Mouse (Mus musculus) megakaryocyte, adult 5-6 weeks (primary cell): ENCODE data around the gene Bmt2. TPM values are rescaled to one million over a fixed set of nuclear protein-coding genes. Genes with fewer than 3 reads are reported as not detected.

Source experiments
- ATAC-seq: 2 replicates; pipeline ENCODE4 v1.8.0; 2016; ENCODE audit warnings: mild to moderate bottlenecking, inconsistent platforms; ENCODE audit not compliant: poor library complexity, severe bottlenecking
- total RNA-seq, 2 experiments: library from RNA; stranded (forward) in 1 of 2; stranded (reverse) in 1 of 2; fragments of 153-499, 151-499 nt in 1 of 2; fragments of 221-1000, 200-1000 nt in 1 of 2; gene quantifications; 2 replicates each; pipeline versions ENCODE4 v1.2.3 to v1.2.4; 2015 to 2017

The Bmt2 gene
- 30.3 and 33.4 TPM in 2 replicates for total RNA-seq (2015)
- total RNA-seq (2017), result 24.0 and 27.7 TPM in 2 replicates

DNA sequence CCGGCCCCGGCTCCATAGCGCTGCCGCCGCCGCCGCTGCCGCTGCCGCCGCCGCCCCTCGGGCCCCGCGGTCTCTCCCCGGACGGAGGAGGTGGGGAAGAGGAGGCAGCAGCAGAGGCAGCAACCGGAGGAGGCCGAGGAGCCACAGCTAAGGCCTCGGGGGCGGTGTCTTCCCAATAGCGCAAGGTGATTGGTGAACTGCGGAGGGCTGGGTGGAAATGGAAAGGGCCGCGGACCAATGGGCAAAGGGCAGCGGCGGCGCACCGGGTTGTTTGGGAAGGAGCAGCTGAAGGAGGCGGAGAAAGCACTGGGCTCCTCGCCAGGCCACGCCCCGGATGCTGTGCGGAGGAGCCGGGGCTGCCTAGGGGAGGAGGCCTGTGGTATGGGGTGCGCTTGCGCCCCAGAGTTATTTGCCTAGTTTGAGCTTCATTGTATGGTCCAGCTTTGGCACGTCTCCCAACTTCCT is at the start of gene Bmt2:
TSS of gene Bmt2 (minus strand) at position 149 of the 465 bp plus-strand sequence.
- ATAC-seq, result peak; percentile 95

DNA sequence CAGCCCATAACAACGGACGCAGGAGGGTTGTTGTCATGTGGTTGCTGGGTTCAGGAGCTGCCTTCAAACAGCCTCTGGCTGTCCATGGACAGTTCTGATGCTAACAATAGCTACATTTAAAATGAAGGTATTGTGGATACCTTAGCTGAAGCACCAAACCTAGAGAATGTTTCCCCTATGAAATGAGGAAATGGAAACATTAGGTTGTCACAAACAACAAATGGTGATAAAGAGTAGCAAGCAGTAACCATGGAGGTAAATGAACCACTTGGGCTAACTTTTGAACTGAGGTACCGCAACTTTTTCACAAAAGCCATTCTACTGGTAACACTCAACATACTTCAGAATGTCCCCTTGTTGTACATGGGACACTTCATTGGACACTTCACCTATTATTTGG is 44.4 kb upstream of the Bmt2 start:
- no peak for ATAC-seq

DNA sequence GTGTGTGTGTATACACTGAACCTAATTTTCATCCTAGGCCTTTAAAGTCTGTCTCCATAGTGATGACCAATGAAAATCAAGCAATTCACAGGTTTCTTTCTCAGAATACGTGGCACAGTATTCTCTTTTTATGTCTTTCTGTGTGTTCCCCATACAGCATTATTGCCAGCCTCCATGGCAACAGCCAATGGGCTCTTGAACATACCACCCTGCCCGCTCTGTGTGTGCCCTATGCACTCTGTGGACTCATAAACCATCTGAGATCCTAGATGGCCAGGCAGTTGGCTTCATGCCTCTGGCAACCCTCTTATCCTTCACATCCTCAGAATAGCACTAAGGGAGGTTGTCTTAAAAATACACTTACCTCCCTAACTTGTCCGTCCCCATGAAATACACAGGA is 37.1 kb upstream of the Bmt2 start:
- ATAC-seq, result no peak

DNA sequence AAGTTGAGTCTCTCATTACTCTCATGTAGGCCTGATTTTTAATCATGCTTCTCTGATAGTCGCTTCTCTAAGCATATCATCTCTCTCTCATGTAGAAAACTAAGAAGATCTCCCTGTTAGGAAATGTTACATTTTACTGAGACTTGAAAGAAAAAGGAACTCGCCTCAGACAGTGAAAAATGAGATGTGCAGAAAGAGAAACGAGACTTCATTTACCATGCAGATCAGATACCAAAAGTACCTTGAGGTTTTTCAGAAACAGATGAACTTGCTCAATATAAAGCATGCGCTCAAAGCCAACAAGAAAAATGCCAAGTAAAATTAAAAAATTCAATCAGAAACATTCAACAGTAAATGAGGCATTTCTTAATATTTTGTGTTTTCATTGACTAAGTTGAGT is 19.1 kb upstream of the Bmt2 start:
- ATAC-seq, result peak; percentile 51; the same call in 1 of the 2 replicates

DNA sequence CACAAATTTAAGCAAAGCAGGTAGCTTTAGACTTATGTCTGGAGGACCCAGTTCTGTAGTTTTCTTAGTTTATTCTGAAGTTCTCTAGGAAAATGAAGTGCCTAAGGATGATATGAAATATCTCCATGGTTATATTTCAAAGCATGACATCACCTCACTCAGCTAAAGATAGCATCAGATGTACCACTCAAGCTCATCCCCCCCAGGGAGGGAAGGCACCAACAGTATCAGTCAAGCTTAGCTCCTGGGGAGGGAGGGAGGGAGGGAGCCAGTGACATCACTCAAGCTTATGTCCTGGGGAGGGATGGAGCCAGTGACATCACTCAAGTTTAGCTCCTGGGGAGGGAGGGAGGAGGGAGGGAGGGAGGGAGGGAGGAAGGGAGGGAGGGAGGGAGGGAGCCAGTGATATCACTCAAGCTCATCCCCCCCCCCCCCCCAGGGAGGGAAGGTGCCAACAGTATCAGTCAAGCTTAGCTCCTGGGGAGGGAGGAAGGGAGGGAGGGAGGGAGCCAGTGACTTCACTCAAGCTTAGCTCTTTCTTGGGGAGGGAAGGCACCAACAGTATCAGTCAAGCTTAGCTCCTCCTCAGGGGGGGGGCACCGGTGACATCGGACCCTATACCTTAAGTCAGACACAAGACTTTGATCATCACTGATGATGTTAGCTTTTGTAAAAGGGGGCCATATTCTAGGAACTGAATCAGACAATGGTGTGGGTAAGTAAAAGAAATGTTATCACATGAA is 17.5 kb upstream of the Bmt2 start:
- ATAC-seq, result no peak

DNA sequence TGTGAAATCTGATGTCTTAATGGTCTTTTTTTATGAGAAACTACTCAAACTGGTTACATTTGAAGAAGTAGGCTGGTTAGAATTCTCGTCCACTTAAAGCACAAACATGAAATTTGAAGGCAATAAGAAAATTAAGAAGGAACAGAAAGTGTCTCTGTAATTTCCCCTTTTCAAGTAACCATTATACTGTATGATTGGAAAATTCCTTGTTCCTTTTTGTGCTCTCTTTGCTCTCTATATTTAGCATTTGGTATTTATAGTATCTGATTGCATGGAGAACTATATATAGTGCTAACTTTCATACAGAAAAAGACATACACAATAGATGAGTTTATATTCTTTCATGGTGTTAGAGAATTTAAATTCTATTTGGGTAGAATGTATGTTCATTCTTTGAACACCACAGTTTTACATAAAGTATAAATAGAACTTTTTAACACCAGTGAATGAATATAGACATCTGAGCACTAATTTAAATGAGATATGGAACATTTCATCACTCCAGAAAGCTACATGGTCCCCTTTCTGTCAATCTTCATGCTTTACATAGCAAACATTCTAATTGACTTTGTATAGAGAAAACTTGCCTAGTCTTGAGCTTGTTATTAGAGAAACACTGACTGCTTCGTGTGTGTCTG is 14.0 kb upstream of the Bmt2 start:
- peak; percentile 88 for ATAC-seq

DNA sequence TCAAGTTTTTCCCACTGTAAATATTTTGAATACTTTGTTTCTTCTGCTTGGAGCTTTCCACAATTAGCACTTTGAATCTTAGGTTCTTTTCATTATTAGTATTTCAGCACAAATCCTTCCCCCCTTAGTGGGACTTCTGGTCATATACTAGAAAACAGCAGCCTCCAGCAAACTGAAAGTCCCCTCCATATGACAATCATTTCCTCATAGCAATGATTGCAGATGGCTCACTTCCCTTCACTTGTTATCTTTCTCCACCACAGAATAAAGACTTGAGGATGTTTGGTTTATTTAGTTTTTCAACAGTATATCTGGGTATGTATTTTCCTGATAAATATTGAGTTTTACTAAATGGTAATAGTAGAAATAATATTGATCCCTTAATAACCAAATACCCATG is 12.6 kb upstream of the Bmt2 start:
- ATAC-seq, result peak; percentile 69

DNA sequence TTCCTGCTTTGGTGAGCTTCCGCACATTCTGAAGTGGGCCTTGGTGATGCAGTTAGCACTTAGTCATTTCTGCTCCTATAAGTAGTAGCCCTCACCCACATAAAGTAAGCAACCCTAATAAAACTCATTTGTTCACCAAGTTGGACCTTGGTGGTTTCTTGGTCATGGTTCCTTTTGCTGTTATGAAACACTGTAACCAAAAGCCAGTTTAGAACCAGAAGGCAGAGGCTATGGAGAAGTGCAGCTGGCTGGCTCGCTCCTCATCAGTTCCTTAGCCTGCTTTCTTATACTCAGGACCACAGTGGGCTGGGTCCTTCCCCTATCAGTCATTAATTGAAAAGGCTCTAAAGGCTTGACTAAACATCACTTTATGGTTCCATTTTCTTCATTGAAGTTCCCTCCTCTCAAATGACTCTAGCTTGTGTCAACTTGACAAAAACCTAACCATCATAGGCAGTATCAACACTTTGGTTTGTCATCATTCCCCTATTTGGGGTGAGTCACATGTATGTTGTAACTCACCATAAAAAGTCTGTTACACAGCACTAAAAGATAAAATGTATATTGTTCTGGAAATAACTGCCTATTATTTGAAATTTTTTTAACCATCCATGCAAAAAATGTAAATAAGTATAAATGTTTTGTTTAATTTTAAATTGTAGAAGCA is 6.3 kb upstream of the Bmt2 start:
- peak; percentile 86 for ATAC-seq

DNA sequence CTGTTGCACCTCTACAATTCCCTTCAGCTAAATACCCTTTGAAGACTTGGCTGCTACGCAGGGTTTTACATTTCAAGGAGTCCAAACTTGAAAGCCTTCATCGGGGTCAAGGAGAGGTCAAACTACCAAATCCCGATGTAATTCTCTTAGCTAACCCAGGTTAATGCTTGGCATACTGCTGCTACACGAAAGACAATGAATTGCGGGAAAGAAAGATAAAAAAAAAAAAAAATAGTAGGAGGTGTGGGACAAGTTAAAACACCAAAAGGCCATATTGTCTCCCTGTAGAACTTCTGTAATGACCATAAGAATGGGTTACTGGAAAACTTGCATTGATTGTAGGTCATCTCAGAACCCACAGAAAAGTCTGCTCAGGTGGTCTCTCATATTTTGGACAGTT is 583 bp upstream of the Bmt2 start:
- no peak for ATAC-seq

DNA sequence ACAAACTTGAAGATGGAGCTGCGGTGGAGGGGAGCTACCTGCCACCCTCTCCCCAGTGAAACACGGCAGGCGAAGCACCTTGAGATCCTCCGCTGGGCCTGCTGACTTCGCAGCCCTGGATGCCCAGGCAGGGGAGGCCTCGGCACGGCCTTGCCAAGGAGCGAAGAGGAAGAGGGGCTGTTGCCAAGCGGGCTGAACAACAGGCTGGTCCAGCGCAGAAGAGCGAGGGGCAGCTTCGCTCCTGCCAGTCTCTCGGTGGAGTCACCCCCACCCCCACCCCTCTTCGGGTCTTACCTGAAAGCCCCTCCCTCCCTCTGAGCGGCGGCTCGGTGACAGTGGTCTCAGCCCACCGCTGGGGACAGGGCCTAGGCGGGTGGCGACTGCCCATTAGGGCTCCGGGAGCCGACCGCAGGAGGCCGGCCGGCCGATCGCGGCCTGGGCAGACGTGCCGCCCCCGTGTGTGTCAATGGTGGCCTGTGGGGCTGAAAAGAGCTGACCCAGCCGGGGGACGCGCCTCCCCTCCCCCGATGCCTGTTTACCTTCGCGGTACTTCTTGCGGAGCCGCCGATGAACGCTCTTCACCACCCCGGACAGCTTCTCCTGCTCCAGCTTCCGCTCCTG is 515 bp downstream of the Bmt2 start:
- peak; percentile 41 for ATAC-seq

DNA sequence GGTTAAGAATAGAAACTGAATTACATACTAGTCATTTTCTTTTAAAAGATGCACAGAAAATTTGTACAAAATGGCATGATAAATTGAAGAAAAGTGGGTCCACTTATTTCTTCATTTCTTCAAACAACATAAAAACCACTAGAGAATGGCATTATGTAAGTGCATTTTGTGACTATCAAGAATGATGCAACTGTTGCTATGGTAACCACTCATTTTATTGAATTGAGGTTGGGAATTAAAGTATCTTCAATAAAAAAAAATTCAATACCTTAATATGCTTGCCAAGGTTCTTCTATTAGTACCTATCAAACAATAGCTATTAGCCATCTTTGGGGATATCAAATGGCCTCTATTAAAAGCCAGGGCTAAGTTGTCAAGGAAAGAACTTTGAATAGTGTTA is 1.6 kb downstream of the Bmt2 start:
- ATAC-seq, result no peak

DNA sequence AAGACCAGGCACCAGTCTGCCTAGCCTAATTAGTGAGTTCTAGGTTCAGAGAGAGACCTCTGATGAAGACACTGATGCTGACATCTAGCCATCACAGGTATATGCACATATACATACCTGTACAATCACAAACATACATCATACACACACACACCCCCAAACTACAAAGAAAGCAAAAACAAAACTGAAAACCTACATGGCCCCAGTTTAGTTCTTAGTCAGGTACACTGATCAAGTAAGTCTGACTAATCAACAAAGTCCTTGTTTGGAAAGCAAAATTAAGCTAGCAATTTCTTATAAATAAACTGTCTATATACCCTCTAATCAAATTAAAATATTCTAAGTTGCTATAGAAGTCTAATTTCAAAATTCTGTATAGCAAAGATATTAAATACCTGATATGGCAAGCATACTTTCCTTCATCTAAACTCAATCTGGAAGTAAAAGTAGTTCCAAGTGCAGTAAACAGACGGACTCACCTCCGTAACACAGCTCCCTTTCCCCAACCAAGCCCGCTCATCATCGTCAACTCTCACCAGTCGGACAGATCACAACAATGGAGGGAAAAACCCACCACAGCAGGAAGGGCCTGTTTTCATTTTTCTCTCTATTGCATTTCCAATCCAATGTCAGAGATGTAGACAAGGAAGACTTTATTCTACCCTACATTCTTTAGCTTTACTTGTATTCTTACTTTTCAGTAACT is 3.0 kb downstream of the Bmt2 start:
- no peak for ATAC-seq

DNA sequence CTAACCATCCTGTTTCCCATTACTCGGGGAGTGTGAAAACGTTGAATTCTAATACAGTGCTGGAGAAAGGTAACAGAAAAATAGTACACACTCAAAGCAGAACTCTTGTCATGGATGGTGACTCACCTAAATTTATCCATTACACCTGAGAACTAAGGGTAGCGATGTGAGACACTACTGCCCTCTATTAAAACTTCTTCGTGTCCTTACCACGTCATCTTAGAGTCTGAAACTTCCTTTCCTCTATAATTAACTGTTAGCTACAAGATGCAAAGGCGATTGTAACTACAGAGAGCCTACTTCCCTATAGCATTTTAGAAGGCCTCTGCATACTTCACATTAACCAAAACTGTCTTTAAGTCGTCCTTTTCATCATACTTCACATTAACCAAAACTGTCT is 12.1 kb downstream of the Bmt2 start:
- no peak; the same call in 1 of the 2 replicates for ATAC-seq

DNA sequence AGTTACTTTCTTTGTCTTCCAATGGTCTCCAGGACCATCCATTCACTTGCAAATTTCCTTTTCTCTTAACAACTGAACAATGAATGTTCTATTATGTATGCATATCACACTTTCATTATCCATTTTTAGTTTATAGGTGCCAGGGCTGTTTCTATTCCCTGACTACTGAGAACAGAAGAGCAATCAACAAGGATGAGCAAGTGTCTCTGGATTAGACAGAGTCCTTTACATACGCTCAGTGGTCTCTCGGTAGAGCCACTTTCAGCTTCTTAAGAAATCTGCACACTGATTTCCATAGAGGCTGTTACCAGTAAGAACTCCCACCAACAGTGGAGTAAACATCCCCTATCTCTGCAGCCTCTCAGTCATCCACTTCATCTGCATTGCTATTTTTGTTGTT is 19.8 kb downstream of the Bmt2 start:
- no peak for ATAC-seq

DNA sequence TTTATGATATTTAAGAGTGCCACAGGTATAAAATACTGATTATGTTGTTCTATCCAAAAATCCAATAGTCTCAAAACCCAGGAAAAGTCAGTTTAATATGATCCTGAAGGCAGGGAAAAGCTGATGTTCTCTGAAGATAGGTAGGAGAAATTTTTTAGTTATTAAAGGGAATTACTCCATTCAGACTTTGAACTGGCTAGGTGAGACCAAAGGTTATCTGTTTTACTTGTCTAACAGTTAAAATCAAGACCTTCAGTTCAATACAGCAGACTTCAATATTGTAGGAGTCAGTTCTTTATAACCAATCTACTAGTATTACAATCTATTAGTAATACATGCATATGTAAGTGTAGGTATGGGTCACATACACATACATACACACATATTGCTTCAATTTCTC is 23.7 kb downstream of the Bmt2 start:
- no peak for ATAC-seq

DNA sequence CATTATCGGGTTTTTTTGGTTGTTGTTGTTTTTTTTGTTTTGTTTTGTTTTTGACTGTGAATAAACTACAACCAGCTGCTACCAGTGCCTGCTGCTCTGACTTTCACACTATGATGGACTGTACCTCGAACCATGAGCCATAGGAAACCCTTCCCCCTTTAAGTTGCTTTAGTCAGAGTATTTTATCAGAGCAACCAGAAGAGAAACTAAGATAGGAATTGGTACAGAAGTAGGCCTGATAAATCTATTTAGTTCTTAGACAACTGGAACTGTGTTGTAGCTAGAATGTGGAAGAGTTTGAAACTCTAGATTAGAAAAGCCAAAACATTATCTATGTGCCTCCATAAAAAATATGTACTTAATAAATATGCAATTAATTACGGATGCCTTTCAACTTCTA is 25.5 kb downstream of the Bmt2 start:
- no peak for ATAC-seq

DNA sequence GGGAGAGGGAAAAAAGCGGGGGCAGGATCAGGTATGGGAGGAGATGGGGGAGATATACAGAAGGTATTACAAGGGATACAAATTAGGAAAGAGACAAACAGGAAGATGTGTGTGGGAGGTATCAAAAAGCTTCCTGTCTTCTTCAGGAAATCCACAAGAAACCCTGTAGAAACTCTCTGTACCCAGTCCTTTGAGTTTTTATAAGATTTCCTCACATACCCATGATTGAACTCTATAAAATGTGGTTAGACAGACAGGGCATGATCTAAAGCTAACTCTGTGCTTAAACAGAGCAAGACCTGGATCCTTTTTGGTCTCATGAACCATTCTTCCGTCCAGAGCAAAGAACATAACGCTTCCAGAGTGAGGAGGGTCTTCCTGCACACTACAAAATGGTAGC is 26.9 kb downstream of the Bmt2 start:
- no peak for ATAC-seq

DNA sequence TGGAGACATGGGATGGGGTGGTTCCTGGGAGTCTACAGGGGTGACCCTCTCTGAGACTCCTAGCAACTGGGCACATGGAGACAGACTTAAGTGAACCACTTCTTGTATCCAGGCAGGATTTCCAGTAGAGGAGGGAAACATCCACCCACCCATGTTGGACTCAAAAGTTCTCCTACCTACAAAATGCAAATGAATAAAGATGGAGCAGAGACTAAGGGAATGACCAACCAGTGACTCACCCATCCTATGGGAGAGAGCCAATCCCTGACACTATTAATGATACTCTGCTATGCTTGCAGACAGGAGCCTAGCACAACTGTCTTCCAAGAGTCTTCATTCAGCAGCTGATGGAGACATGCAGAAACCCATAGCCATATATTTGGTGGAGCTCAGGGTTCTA is 29.5 kb downstream of the Bmt2 start:
- ATAC-seq, result no peak

DNA sequence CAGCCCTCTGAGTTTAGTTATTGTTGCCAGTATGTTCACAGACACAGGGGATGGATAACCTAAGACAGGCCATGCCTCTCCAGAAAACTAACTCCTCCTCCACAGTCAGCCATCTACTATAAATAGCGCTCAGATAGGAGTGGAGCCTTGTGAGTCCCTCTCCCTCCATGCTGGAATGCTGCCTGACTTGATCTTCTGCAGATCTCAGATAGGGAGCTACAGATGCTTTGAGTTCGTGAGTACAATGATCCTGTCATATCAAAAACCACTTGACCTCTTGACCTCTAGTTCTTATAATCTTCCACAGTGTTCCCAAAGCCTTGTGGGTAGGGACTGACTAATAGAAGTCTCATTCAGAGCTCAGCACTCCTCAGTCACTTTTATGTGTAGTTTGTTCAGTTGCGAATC is 41.2 kb downstream of the Bmt2 start:
- no peak for ATAC-seq

DNA sequence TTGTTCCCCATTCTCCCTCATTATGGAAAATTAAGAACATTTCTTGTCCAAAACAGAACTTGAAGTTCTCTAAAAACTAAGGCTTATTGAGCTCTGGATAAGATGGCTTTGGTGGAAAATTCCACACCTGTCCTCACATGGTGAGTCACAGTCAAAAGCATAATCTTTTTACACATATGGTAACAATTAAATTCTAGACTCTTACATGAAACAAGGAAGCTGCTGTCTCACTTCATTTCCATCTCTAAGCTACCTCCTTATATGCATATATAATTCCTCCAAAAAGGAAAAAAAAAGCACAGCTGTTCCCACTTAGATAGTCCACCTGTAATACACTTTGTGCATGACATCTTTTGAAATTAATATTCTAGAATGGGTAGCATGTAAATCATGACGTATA is 45.2 kb downstream of the Bmt2 start:
- ATAC-seq, result no peak

DNA sequence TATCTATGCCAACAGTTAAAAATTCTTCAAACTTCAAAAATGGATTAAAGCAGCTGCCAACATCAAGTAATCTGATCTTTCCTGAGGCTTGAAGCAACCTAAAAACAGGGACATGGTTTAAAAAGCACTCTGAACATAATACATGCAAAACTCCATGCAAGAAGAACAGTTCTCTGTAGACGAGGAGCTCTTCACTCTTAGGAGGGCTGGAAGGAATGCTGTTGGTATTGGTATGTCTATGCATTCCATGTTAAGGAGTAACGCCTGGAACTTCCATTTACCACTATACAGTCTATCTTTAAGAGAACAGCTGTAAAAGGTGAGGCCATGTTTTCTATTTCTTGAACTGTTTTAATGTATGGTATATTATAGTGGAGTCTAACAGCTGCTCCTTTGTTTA is 47.2 kb downstream of the Bmt2 start:
- no peak for ATAC-seq
